Mouse (Mus musculus): Measurements from ENCODE around the gene Gm10128.
"Not testable (repeated sequence)": the region's sequence is repeated elsewhere in the genome, so short reads cannot be mapped to it uniquely, and the experiment has no call there.

- TF ChIP-seq CTCF (IDR thresholded peaks at IDR 0.05; ENCODE audit: low read depth, low read length); EP300 (IDR thresholded peaks at IDR 0.05; ENCODE audit: insufficient read depth, low read depth, low read length): not testable (repeated sequence)
Observed at GRCm38 (mm10) chr14:7657456-7657855, 13.7 kb upstream of the Gm10128 start.

Data from ES-Bruce4 (cell line).